Mouse (Mus musculus) kidney, embryonic 15.5 days (tissue): ENCODE measurements around the gene Lef1. TPM values are rescaled to one million over a fixed set of nuclear protein-coding genes. Genes with fewer than 3 reads are reported as not detected.

ENCODE experiments used
- ATAC-seq: fragments of 200-750 bp; cut with Nextera tagmentation; replicated peaks from 2 replicates; pipeline ENCODE4 v1.8.0; 2017; ENCODE audit warnings: moderate TSS enrichment; ENCODE audit not compliant: low FRiP score
- H3K27ac ChIP-seq: fragments of 300-500 bp; sonication (generic); 2 replicates; pipeline ENCODE4 v1.5.1; 2015; ENCODE audit warnings: mild to moderate bottlenecking, inconsistent platforms
- H3K27me3 ChIP-seq: fragments of 300-500 bp; sonication (generic); 2 replicates; pipeline ENCODE4 v1.6.1; 2015; ENCODE audit warnings: inconsistent platforms
- H3K36me3 ChIP-seq: fragments of 300-500 bp; sonication (generic); 2 replicates; pipeline ENCODE4 v1.6.1; 2015; ENCODE audit warnings: inconsistent platforms
- H3K4me1 ChIP-seq: fragments of 300-500 bp; sonication (generic); 2 replicates; pipeline ENCODE4 v1.6.1; 2015; ENCODE audit warnings: inconsistent platforms
- H3K4me2 ChIP-seq: fragments of 300-500 bp; sonication (generic); 2 replicates; pipeline ENCODE4 v1.6.1; 2015; ENCODE audit warnings: moderate library complexity, mild to moderate bottlenecking, inconsistent platforms
- H3K4me3 ChIP-seq: fragments of 300-500 bp; sonication (generic); replicated peaks from 2 replicates; pipeline ENCODE4 v1.5.1; 2015; ENCODE audit warnings: mild to moderate bottlenecking, inconsistent platforms
- H3K9ac ChIP-seq: fragments of 300-500 bp; sonication (generic); 2 replicates; pipeline ENCODE4 v1.6.1; 2015; ENCODE audit warnings: mild to moderate bottlenecking, inconsistent platforms
- H3K9me3 ChIP-seq: fragments of 300-500 bp; sonication (generic); replicated peaks from 2 replicates; pipeline ENCODE4 v1.6.1; 2016; ENCODE audit warnings: inconsistent platforms
- WGBS: fragments of 180-500 bp; shearing (Covaris S2); methylation state at CpG from one replicate; pipeline ENCODE4 v1.1.7; 2015; ENCODE audit warnings: mixed read lengths; 5-methylcytosine and 5-hydroxymethylcytosine counted together
- polyA plus RNA-seq: library from polyadenylated mRNA; unstranded; fragments of >200 nt; fragmentation: Nextera tagmentation; extraction: Ambion mirVana; gene quantifications from 2 replicates; pipeline ENCODE4 v1.2.1, GENCODE M21; 2015

The Lef1 gene
- polyA plus RNA-seq, 1 experiment from 2014 or later, result 26.2 TPM

GRCm38 (mm10) chr3:131260418-131260817 lies 150.1 kb downstream of the Lef1 start:
- Histone ChIP-seq H3K27ac (no peak overlapping the region), H3K4me3 (no peak overlapping the region), H3K9ac (no peak overlapping the region), H3K9me3 (peaks cover 5% of the 10 kb centered on the region; the same call in 1 of the 2 replicates), H3K4me1 (peaks cover 8% of the 10 kb centered on the region), H3K27me3 (no peaks in the 10 kb centered on the region), H3K36me3 (peaks cover 33% of the 10 kb centered on the region), H3K4me2 (no peak overlapping the region)
- 97% methylated on average over 6 of the region's 6 CpGs for WGBS
- ATAC-seq, result no peak

GRCm38 (mm10) chr3:131263766-131264486 lies 153.7 kb downstream of the Lef1 start:
- Histone ChIP-seq H3K4me3 (no peak overlapping the region), H3K27me3 (no peaks in the 10 kb centered on the region), H3K4me2 (no peak overlapping the region), H3K27ac (no peak overlapping the region), H3K36me3 (peaks cover 36% of the 10 kb centered on the region), H3K9me3 (peaks cover 5% of the 10 kb centered on the region; the same call in 1 of the 2 replicates), H3K4me1 (peaks cover 18% of the 10 kb centered on the region), H3K9ac (no peak overlapping the region)
- WGBS, result 44% methylated on average over 15 of the region's 15 CpGs
- peak; percentile 55 for ATAC-seq

GRCm38 (mm10) chr3:131265516-131265915 lies 155.2 kb downstream of the Lef1 start:
- ATAC-seq, result no peak
- no peaks in the 10 kb centered on the region for H3K27me3 ChIP-seq
- H3K36me3 ChIP-seq, result peaks cover 32% of the 10 kb centered on the region
- H3K4me3 ChIP-seq, result no peak overlapping the region
- H3K9me3 ChIP-seq, result peaks cover 5% of the 10 kb centered on the region; the same call in 1 of the 2 replicates
- 89% methylated on average over 8 of the region's 8 CpGs for WGBS
- H3K9ac ChIP-seq, result no peak overlapping the region
- no peak overlapping the region for H3K4me2 ChIP-seq
- H3K27ac ChIP-seq, result no peak overlapping the region
- peaks cover 31% of the 10 kb centered on the region for H3K4me1 ChIP-seq

DNA sequence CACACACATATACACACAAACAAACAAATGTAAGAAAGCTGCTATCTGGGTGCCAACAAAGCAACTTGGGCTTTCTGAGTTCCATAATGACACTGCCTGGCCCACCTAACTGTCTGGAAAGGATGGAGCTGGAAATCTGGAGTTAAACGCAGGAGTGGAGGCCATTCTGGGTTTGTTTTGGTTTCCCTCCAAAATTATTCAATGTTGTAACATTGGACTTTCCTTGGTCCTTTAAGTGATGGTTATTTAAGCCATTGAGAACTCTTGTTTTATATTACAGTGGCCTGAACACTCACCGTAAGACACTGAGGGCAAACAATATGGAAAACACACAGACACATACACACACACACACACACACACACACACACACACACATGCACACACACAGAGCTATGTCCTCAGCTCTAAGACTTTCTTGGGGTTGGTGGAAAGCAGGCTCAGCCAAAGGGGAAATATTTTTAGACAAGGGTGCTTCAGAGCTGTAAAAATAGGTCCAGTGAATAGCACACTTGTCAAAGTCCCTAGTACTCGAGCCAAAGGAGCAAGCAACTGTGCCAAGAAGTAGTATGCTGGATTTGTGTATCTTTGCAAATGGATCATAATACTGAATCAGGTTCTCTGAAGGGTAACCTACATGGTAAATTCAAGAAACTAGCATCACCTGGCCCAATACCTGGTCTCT lies 156.2 kb downstream of the Lef1 start:
- Histone ChIP-seq H3K4me3 (no peak overlapping the region), H3K4me1 (peaks cover 38% of the 10 kb centered on the region), H3K27me3 (no peaks in the 10 kb centered on the region), H3K36me3 (peaks cover 22% of the 10 kb centered on the region), H3K9ac (no peak overlapping the region), H3K4me2 (no peak overlapping the region), H3K9me3 (no peaks in the 10 kb centered on the region), H3K27ac (no peak overlapping the region)
- 76% methylated on average over 3 of the region's 3 CpGs for WGBS
- ATAC-seq, result no peak

GRCm38 (mm10) chr3:131270381-131270780 lies 160.1 kb downstream of the Lef1 start:
- peak overlapping the region; percentile 89 for H3K4me3 ChIP-seq
- no peak for ATAC-seq
- H3K9ac ChIP-seq, result no peak overlapping the region

DNA sequence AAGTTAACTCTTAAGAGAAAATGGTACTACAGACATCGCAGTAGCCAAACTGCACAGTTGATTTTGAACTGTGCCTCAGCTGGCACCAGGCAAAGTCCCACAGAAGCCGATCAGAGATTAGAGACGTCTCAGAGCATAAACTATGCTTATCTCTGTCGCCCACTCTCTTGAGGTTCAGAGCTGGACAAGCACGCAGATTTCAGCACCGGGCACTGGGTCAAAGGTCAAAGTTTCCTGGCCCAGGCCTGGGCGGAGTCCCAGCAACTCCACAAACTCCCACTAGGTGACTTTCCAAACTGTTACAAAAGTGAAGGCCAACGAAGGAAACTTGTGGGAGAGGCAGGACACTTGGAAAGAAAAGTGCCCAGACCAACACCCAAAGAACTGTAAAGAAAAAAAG lies 160.9 kb downstream of the Lef1 start:
- Histone ChIP-seq H3K27me3 (no peaks in the 10 kb centered on the region), H3K4me2 (peak overlapping the region; percentile 78), H3K36me3 (peaks cover 3% of the 10 kb centered on the region; the same call in 1 of the 2 replicates), H3K9ac (peak overlapping the region; percentile 83), H3K9me3 (no peaks in the 10 kb centered on the region), H3K27ac (peak overlapping the region; percentile 89), H3K4me3 (peak overlapping the region; percentile 89), H3K4me1 (peaks cover 37% of the 10 kb centered on the region)
- WGBS, result 11% methylated on average over 8 of the region's 8 CpGs
- ATAC-seq, result peak; percentile 54

More at GRCm38 (mm10) chr3:131270381-131270780, 160.1 kb downstream of the Lef1 start:
- Histone ChIP-seq H3K9me3 (no peaks in the 10 kb centered on the region), H3K27ac (no peak overlapping the region), H3K36me3 (peaks cover 3% of the 10 kb centered on the region; the same call in 1 of the 2 replicates), H3K4me1 (peaks cover 37% of the 10 kb centered on the region), H3K27me3 (no peaks in the 10 kb centered on the region), H3K4me2 (peak overlapping the region; percentile 78)
- WGBS, result 66% methylated on average over 6 of the region's 6 CpGs

DNA sequence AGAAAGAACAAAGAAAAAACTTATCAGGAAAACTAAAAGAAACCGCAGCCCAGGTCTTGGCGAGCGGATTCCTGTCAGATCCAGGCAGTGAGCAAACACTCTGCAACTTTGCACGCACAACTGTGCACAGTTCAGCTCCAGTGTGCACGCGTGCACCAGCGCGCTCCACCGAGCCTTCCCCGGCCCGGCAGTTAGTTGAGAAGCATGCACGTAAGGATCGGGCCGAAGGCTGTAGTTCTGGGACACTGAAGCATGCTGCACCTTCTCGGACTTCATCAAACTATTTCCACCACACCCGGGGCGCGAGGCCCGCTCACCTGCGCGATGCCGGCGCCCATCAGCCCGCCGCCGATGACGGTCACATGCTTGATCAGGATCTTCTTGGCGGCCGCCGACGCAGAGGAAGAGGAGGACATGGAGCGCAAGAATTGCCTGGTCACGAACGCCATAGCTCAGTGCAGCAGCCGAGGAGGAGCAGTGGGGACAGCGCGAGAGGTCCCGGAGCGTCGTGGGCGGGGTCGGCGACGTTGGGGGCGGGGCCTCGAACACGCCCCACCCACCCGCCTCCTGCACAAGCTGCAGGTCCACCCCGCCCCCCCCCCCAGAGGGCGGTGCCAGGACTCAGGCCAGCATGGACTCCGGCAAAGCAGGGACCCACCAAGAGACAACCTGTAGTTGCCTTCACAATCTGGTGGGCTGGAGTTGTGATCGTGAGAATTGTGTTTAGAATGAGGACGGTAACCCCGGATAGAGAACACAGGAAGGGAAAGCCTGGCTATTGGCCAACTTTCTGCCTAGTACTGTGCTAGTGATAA lies 161.5 kb downstream of the Lef1 start, which contains the start of gene Hadh:
Hadh (minus strand) TSS at position 543 of the 815 bp plus-strand sequence.
- H3K27ac ChIP-seq, result peak within 1 kb of the TSS; percentile 89
- ATAC-seq, result peak; percentile 93
- peak within 1 kb of the TSS; percentile 78 for H3K4me2 ChIP-seq
- peaks cover 2% of the 10 kb centered on the region; the same call in 1 of the 2 replicates for H3K36me3 ChIP-seq
- no peaks in the 10 kb centered on the region for H3K27me3 ChIP-seq
- peak within 1 kb of the TSS; percentile 89 for H3K4me3 ChIP-seq
- H3K9me3 ChIP-seq, result no peaks in the 10 kb centered on the region
- WGBS, result under 1% methylated on average over 52 of the region's 54 CpGs
- peaks cover 37% of the 10 kb centered on the region for H3K4me1 ChIP-seq
- H3K9ac ChIP-seq, result peak within 1 kb of the TSS; percentile 83

GRCm38 (mm10) chr3:131272374-131273100 lies 162.3 kb downstream of the Lef1 start:
- H3K4me3 ChIP-seq, result peak overlapping the region; percentile 89
- peak overlapping the region; percentile 29 for H3K9ac ChIP-seq
- H3K9me3 ChIP-seq, result no peaks in the 10 kb centered on the region
- H3K27ac ChIP-seq, result peak overlapping the region; percentile 89
- no peaks in the 10 kb centered on the region for H3K36me3 ChIP-seq
- H3K4me1 ChIP-seq, result peaks cover 37% of the 10 kb centered on the region
- ATAC-seq, result peak; percentile 24
- H3K4me2 ChIP-seq, result peak overlapping the region; percentile 78
- no peaks in the 10 kb centered on the region for H3K27me3 ChIP-seq
- 20% methylated on average over 10 of the region's 10 CpGs for WGBS

Other genes with a start within 250 kb of the Lef1 start
- 125 and 130 TPM in 2 replicates for gene Hadh, start 161.6 kb downstream of the Lef1 start, polyA plus RNA-seq
- 2.5 and 3.4 TPM in 2 replicates for gene Cyp2u1, start 192.8 kb downstream of the Lef1 start, polyA plus RNA-seq